Mouse (Mus musculus) left cerebral cortex, adult 11 months (tissue): ENCODE data around the gene Rnf38.
A peak's percentile ranks its signal among the peaks of the same experiment; 100 is the strongest.

ENCODE experiments used
- DNase-seq: peaks from one replicate; pipeline ENCODE4 v3.0.0; 2022; ENCODE audit warnings: low spot score

Rnf38 gene

DNA sequence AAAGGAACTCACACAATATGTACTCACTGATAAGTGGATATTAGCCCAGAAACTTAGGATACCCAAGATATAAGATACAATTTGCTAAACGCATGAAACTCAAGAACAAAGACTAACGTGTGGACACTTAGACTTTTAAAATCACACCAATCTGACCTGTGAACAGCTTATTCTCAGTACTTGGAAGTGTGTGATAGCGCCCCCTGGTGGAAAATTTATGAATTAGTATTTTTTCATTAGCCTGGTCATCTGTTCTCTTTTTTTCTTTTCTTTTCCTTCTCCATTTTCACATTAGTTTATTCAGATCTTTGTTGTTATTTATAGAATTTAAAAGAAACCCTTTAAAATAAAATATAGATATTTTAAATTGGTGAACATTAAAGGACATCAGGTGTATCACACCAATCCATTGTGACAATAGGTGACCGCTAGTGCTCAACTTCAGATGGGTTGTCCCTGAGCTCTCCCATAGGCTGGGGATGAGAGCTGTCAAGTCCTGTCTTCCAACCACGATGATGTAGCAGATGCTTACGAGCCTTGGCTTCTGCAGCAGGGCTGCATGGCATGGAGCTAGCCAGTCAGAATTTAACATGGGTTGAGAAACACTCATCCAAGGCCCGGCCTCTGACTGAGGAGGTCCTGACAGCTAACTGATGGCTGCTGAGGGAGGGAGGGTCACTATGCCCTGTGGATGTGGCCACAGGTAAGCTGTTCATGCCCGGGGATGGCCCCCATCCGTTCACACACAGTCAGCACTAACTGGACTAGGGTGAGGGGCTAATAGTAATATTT, 114.0 kb downstream of the Rnf38 start:
- DNase-seq = peak; percentile 14

DNA sequence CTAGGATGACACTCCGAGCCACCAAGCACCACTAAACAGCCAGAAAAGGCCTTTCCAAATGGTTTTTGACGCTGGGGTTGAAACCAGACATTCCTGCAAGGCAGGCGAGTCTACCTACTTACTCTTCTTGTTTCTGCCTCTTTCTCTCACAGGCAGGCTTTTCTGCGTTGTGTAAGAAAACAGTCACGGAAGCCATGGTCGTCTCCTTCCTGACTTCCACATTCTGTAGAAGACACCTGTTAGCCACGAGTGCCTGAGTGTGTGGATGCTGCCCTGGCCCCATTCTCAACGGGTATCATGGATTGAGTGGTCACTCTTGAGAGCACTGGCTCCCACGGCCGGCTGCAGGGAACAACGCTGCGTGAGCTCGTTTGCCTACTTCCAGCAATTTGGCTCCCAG, 118.5 kb downstream of the Rnf38 start:
- no peak for DNase-seq

DNA sequence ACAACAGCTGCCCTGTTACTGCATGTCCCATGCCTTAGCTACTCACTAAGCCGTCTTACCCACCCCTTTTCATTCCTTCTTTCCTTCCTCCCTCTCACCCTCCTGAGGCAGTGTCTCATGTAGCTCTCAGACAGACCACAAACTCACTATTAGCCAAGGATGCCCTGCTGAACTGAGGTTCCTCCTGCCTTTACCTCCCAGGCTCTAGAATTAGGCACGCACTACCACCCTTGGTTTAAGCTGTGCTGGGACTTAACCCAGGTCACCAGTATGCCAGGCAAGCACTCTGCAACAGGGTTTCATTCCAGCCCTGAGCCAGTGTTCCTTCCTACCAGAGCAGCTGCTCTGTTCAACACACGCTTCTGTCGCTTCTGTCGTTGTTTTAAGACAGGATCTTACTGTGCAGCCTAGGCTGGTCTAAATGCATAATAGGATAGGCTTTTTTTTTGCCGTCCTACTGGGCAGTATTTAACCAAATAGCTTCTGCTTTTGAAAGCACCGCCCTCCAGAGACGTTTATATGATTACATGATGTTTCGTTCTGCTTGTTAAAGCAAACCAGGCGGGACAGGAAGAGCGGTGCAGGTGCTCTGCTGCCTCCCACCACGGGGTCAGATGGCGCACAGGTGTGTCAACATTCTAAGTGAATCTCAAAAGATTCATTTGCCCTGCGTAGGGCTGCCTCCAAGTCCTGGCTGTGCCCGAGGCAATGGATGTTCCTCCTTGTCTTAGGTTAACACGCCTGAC, 120.0 kb downstream of the Rnf38 start:
- no peak for DNase-seq

DNA sequence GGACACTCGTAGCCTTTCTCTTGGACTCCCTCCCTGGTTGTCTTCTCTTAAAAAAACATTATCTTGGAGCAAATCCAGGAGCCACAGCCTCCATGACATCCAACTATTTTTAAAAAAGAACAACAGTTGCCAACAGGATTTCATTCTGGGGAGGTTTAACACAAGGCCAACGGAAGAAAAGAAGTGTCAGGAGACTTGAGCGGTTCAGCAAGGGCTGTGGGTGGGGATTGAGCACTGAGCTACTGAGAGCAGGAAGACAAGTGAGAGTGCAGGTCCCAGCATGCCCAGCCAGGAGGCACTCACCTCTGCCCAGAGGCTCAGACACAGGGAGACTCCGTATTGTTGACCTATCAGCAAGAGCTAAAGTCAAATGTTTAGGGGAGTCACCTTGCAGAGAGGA, 120.8 kb downstream of the Rnf38 start:
- no peak for DNase-seq

DNA sequence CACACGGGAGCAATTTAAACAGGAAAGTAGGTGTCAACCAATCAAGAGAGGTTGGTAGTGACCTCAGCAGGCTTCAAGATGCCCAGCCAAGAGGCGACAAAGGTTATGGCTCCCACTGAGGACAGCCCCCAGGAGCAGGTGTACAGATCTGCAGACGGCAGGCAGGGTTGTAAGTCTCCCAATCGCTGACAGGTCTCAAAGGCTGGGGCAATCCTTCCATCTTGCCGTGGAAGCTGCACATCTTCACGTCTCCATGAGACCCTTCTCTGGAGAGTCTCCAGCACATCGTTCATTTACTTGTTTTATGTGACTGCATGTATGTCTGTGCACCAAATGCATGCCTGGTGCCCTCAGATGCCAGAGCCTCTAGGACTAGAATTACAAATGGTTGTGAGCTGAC, 122.8 kb downstream of the Rnf38 start:
- DNase-seq = no peak

DNA sequence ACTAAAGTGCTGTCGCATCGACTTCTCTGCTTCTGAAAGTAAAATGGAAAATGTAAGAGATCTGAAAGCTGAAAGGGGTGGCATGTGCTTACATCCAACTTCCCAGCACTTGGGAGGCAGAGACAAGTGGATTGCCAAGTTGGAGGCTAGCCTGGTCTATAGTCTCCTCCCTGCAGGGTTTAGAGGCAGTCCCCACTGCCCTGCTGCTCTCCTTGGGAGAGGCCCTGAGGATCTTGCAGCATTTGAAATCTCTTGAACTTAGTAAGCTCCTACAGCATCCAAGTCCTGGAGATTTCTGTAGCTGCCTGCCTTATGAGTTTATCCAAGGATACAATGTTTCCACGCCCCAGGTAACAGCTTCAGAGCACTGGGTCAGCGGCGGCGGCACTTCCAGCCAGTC, 125.3 kb downstream of the Rnf38 start:
- DNase-seq = no peak

DNA sequence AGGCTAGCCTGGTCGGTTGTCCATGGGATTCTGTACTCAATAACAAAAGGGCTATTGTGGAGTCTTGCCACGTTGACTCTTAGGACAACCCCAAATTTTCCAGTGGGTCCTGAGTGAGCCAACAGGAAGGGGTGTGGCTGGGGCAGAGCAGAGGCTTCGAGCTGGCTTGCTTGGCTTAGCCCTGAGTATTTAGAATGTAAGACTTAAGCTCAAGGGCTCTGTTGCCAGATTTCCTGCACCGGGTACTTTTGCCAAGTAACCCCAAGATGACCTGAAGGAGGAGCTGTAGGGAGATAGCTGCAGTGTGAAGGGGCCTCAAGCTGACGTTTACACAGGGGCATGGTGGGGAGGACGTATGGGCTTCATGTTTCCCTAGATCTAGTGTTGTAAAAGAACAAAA, 126.2 kb downstream of the Rnf38 start:
- no peak for DNase-seq

DNA sequence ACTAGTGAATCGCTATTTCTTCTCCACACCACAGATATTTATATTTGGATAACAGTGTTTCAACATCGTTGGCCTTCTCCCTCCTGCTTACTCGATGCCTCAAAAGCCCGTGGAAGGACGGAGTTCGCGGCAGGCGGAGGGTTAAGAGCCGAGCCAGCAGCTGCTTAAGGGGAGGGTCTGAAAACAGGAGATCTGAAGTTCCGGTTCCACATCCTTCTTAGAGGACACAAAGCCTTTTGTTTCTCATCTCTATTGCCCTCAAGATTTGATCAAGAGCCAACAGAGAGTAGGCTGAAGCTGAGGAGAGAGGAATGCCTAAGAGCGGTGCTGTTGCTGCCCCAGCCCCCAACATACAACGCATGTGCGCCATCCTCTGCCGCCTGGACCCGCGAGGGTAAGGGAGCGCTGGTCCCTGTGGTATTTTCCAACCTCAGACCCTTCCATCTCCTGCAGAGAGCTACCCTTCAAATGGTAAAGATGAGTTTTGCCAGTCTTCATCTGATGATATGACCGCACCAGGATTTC, 127.2 kb downstream of the Rnf38 start:
- DNase-seq = no peak

DNA sequence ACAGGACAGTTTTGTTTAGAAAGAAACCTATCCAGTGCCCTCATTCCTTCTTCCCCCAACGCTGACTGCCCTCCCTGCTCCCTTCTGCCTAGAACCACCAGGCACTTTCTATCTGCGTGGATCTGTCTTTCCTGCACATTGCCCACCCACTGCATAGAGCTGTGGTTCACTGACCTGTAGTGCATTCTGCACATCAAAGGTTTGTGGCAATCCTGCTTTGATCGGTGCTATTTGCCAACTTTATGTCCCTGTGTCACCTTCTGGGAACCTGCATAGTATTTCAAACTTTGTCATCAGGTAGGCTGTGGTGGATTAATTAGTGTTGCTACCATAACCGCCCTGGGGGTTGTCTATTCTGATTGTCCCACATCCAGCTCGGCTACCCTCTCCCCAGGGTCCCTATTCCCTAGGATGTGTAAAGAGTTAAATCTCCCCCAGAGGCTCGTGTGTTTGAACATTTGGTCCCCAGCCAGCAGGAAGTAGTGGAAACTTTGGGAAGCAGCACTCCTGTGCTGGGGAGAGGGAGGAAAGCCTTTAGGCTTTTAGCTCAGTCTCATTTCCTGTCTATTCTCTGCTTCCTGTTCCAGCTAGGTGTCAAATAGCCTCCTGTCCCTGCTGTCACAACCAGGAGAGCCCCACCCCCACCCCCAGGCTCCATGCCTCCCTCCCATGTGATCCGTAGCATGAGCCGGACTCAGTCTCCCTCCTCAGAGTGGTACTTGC, 129.2 kb downstream of the Rnf38 start:
- no peak for DNase-seq

DNA sequence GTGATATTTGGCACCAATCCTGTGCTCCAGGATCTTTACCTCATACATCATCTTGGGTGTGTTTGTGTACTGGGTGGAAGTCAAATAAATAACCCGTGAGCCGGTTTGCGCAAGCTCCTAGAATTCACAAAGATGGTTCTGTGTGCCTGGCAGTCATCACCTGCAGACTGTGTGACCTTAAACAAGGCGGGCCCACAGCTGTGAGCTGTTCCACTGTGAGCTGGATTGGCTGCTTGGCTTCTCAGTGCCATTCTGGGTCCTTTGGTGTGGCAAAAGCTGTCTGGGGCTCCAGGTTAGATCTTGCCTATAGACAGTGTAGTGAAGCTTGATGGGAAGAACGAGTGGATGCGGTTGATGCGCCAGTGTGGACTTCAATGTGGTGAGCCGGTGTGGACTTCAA, 130.0 kb downstream of the Rnf38 start:
- DNase-seq = no peak

DNA sequence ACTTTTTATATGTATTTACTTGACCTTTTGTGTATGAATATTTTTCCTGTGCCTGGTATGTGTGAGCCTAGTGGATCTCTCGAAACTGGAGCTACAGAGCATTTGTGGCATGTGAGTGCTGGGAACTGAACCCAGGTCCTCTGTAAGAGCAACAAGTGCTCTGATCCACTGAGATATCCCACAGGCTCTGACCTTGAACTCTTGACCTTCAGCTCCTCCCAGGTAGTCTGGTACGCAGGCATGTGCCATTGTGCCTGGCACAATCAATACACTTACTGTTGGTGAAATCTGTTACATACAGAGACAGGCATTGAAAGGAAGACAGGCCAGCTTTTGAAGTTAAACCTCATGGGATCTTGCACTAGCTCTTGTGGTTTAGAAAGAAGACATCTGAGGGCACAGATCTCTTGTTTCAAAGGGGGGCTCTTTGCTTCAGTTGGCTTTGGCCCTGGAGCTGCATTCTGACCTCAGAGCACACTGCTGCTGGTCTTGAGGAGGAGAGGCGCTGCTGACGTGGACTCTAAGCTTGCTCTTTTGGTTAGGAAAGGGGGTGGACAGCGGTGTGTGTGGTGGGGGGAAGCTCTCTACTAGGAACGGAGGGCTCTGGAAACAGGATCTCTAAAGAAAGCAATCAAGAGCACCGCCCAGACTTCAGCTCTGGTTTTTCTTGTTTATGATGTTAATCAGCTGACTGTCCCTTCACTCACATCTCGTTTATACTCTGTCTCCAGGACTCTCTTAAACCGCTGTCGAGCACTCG, 135.8 kb downstream of the Rnf38 start:
- DNase-seq = no peak

DNA sequence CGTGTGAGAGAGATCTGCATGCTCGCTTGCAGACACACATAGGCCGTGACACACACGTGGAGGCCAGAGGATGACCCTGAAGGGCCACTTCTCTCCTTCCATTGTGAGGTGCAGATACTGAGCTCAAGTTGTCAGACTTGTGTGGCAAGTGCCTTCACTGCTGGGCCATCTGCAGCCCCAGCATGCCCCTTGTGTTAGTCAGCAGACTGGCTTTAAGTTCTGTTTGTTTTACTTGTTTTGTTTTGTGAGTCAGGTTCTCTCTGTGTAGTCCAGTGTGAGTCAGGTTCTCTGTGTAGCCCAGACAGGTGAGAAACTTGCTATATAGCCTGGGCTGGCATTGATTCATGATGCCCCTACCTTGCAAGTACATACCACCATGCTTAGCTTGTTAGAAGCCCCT, 139.1 kb downstream of the Rnf38 start:
- no peak for DNase-seq

DNA sequence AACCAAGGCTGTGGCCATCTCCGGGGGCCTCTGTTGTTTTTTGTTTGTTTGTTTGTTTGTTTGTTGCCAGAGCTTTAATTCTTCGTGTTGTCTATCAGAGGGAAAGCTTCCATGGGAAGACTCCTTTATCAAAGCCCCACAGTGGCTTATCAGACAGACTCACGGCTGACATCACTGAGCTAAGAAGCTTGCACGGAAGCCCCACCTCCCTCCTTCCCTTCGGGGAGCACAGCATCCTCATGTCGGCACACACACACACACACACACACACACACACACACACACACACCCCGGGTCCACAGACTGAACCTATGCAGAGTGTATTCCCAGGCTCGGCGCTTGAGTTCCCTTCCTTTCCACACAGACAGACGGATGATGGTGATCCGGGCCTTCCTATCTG, 141.2 kb downstream of the Rnf38 start:
- no peak for DNase-seq

DNA sequence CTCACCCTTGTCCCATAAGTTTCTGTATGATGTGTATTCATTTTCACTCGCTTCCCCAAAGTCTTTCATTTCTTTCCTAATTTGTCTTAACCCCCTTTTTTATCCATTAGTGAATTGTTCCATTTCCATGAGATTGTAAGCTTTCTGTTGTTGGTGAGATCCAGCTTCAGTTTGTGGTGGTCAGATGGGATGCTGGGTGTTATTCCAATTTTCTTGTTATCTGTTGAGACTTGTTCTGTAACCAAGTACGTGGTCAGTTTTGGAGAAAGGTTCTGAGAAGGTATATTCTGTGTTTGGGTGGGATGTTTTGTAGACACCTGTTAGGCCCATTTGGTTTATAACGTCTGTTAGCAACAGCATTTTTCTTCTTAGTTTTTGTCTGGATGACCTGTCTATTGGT, 148.0 kb downstream of the Rnf38 start:
- DNase-seq = no peak

DNA sequence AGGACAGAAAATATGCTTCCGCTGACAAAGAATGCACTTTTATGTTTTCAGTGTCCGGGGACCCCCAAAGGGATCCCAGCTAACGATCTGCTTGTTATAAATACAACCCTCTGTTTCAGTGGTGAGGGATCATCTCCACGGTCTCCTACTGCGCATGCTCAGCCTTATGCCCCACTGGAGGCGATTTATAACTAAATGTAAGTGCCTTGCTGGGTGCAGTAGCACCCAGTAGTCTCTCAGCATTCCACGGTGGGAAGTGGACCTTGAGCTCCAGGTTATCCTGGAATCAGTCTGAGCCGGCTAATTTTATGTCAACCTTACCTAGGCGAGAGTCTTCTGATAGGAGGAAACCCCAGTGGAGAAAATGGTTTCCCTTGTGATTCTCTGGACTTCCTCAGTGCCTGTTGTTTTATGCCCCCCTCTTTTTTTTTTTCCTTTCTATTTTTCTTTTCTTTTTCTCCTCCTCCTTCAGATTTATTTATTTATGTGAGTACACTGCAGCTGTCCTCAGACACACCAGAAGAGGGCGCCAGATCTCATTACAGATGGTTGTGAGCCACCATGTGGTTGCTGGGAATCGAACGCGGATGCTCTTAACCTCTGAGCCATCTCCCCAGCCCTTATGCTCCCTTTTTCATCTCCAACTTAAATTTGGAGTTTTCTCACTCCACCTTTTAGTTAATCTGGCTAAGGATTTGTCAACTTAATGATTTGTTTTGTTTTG, 148.8 kb downstream of the Rnf38 start:
- DNase-seq = no peak

DNA sequence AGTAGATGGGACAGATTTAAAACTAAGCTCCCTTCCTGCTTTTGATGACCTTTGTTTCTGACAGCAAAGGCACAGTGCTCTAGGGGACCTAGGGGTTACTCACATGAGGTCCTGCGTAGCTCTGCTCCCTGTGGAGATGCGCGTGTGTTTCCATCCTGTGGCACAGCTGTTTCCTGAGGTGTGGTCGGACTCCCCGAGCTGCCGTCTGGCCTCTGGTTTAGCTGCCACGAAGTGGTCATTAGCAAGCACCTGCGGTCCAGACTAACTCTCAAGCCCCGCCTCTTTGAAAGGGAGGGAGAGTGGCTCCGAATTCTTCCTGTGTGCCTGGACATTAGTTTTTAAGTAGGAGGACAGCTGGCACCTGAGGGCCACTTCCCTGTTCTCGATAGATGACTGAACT, 149.6 kb downstream of the Rnf38 start, which contains the start of gene Gne:
TSS of gene Gne (minus strand) at position 233 of the 400 bp plus-strand sequence.
- DNase-seq = no peak

DNA sequence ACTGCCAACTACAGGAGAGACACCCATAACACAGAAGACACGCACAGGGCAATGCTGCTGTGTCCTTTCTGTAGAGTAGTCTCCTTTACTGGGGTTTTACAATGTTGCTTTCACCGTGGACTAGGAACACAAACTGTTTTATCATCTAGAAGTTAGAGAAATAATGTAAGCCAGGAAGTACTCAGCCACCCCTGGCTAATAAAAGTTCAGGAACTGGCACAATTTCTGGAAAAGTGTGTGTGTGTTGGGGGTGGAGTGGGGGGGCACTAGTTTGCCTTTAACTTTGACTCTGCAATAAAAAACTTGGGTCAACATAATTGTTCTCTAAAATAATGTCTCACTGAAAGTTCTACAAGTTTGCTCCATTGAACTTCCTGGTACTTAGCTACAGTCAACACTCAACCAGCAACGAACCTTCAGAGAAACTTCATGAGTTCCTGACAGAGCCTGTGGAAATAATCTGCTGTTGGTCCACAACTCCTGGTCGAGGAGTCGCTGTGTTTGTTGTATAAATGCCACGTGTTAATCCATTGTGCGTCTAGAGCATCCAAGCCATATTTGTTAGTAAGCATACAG, 155.1 kb downstream of the Rnf38 start:
- DNase-seq = no peak
